Mouse (Mus musculus): Measurements from ENCODE around the gene Grem2. TPM values are rescaled to one million over a fixed set of nuclear protein-coding genes. Genes with fewer than 3 reads are reported as not detected.

Gene Grem2
- polyA plus RNA-seq, 1 experiment from 2014 or later, result 0.45 TPM

- no peaks in the 10 kb centered on the region for H3K27me3 ChIP-seq
- H3K27ac ChIP-seq, result no peak overlapping the region
- H3K9ac ChIP-seq (replicated peaks), result no peak overlapping the region
- H3K4me3 ChIP-seq (replicated peaks), result no peak overlapping the region
- no peaks in the 10 kb centered on the region for H3K9me3 ChIP-seq
- H3K4me2 ChIP-seq, result no peak overlapping the region
- no peaks in the 10 kb centered on the region for H3K36me3 ChIP-seq
- no peak for ATAC-seq (ENCODE audit: insufficient number of reproducible peaks, insufficient read depth, low FRiP score, low TSS enrichment, low read depth)
- no peaks in the 10 kb centered on the region for H3K4me1 ChIP-seq (replicated peaks)
- 73% methylated on average over 14 of the region's 14 CpGs for WGBS
Measured at GRCm38 (mm10) chr1:174888684-174889405, 32.8 kb downstream of the Grem2 start.

- H3K9me3 ChIP-seq, result no peaks in the 10 kb centered on the region
- ATAC-seq (ENCODE audit: insufficient number of reproducible peaks, insufficient read depth, low FRiP score, low TSS enrichment, low read depth), result no peak
- no peak overlapping the region for H3K4me2 ChIP-seq
- H3K27me3 ChIP-seq, result no peaks in the 10 kb centered on the region
- 100% methylated on average over 1 of the region's 1 CpGs for WGBS
- H3K36me3 ChIP-seq, result no peaks in the 10 kb centered on the region
- H3K4me1 ChIP-seq (replicated peaks), result no peaks in the 10 kb centered on the region
- H3K4me3 ChIP-seq (replicated peaks), result no peak overlapping the region
- no peak overlapping the region for H3K9ac ChIP-seq (replicated peaks)
- no peak overlapping the region for H3K27ac ChIP-seq
Measured at GRCm38 (mm10) chr1:174888073-174888472, 33.5 kb downstream of the Grem2 start.

- Histone ChIP-seq H3K9ac (replicated peaks) (no peak overlapping the region), H3K4me1 (replicated peaks) (no peaks in the 10 kb centered on the region), H3K9me3 (no peaks in the 10 kb centered on the region), H3K36me3 (no peaks in the 10 kb centered on the region), H3K27ac (no peak overlapping the region), H3K4me2 (no peak overlapping the region), H3K4me3 (replicated peaks) (no peak overlapping the region), H3K27me3 (no peaks in the 10 kb centered on the region)
- no peak for ATAC-seq (ENCODE audit: insufficient number of reproducible peaks, insufficient read depth, low FRiP score, low TSS enrichment, low read depth)
- WGBS, result 54% methylated on average over 1 of the region's 1 CpGs
Measured at GRCm38 (mm10) chr1:174882496-174882895, 39.1 kb downstream of the Grem2 start.

GRCm38 (mm10) chr1:174875173-174875572, 46.4 kb downstream of the Grem2 start:
- Histone ChIP-seq H3K36me3 (no peaks in the 10 kb centered on the region), H3K27ac (no peak overlapping the region), H3K4me3 (replicated peaks) (no peak overlapping the region), H3K4me1 (replicated peaks) (no peaks in the 10 kb centered on the region), H3K9ac (replicated peaks) (no peak overlapping the region), H3K9me3 (no peaks in the 10 kb centered on the region), H3K4me2 (no peak overlapping the region), H3K27me3 (no peaks in the 10 kb centered on the region)
- 76% methylated on average over 4 of the region's 4 CpGs for WGBS
- no peak for ATAC-seq (ENCODE audit: insufficient number of reproducible peaks, insufficient read depth, low FRiP score, low TSS enrichment, low read depth)

GRCm38 (mm10) chr1:174860407-174861118, 61.1 kb downstream of the Grem2 start:
- no peak overlapping the region for H3K4me2 ChIP-seq
- no peaks in the 10 kb centered on the region for H3K36me3 ChIP-seq
- 76% methylated on average over 10 of the region's 10 CpGs for WGBS
- H3K27ac ChIP-seq, result no peak overlapping the region
- no peaks in the 10 kb centered on the region for H3K4me1 ChIP-seq (replicated peaks)
- H3K9ac ChIP-seq (replicated peaks), result no peak overlapping the region
- no peak overlapping the region for H3K4me3 ChIP-seq (replicated peaks)
- H3K9me3 ChIP-seq, result no peaks in the 10 kb centered on the region
- no peak for ATAC-seq (ENCODE audit: insufficient number of reproducible peaks, insufficient read depth, low FRiP score, low TSS enrichment, low read depth)
- no peaks in the 10 kb centered on the region for H3K27me3 ChIP-seq

- Histone ChIP-seq H3K9ac (replicated peaks) (no peak overlapping the region), H3K36me3 (no peaks in the 10 kb centered on the region), H3K4me1 (replicated peaks) (no peaks in the 10 kb centered on the region), H3K27me3 (no peaks in the 10 kb centered on the region), H3K4me2 (no peak overlapping the region), H3K27ac (no peak overlapping the region), H3K4me3 (replicated peaks) (no peak overlapping the region), H3K9me3 (no peaks in the 10 kb centered on the region)
- WGBS, result 71% methylated on average over 2 of the region's 2 CpGs
- no peak for ATAC-seq (ENCODE audit: insufficient number of reproducible peaks, insufficient read depth, low FRiP score, low TSS enrichment, low read depth)
Measured at GRCm38 (mm10) chr1:174856188-174856587, 65.4 kb downstream of the Grem2 start.

GRCm38 (mm10) chr1:174844786-174845185, 76.8 kb downstream of the Grem2 start:
- H3K27me3 ChIP-seq, result no peaks in the 10 kb centered on the region
- 62% methylated on average over 6 of the region's 6 CpGs for WGBS
- no peak overlapping the region for H3K27ac ChIP-seq
- no peaks in the 10 kb centered on the region for H3K36me3 ChIP-seq
- no peaks in the 10 kb centered on the region for H3K9me3 ChIP-seq
- H3K4me1 ChIP-seq (replicated peaks), result no peaks in the 10 kb centered on the region
- H3K4me3 ChIP-seq (replicated peaks), result no peak overlapping the region
- no peak overlapping the region for H3K4me2 ChIP-seq
- ATAC-seq (ENCODE audit: insufficient number of reproducible peaks, insufficient read depth, low FRiP score, low TSS enrichment, low read depth), result no peak
- H3K9ac ChIP-seq (replicated peaks), result no peak overlapping the region

GRCm38 (mm10) chr1:174836861-174837260, 84.8 kb downstream of the Grem2 start:
- Histone ChIP-seq H3K36me3 (no peaks in the 10 kb centered on the region), H3K9me3 (0 out of 2 replicates have a peak, but pooled peaks cover 6% of the 10 kb centered on the region), H3K27ac (no peak overlapping the region), H3K4me1 (replicated peaks) (no peaks in the 10 kb centered on the region), H3K4me3 (replicated peaks) (no peak overlapping the region), H3K4me2 (no peak overlapping the region), H3K9ac (replicated peaks) (no peak overlapping the region), H3K27me3 (no peaks in the 10 kb centered on the region)
- WGBS, result 96% methylated on average over 23 of the region's 23 CpGs
- no peak for ATAC-seq (ENCODE audit: insufficient number of reproducible peaks, insufficient read depth, low FRiP score, low TSS enrichment, low read depth)

- H3K9me3 ChIP-seq, result no peaks in the 10 kb centered on the region
- no peak for ATAC-seq (ENCODE audit: insufficient number of reproducible peaks, insufficient read depth, low FRiP score, low TSS enrichment, low read depth)
- no peaks in the 10 kb centered on the region for H3K27me3 ChIP-seq
- H3K9ac ChIP-seq (replicated peaks), result no peak overlapping the region
- H3K27ac ChIP-seq, result no peak overlapping the region
- 44% methylated on average over 8 of the region's 8 CpGs for WGBS
- no peak overlapping the region for H3K4me3 ChIP-seq (replicated peaks)
- H3K4me2 ChIP-seq, result no peak overlapping the region
- no peaks in the 10 kb centered on the region for H3K4me1 ChIP-seq (replicated peaks)
- no peaks in the 10 kb centered on the region for H3K36me3 ChIP-seq
Measured at GRCm38 (mm10) chr1:174826562-174826961, 95.1 kb downstream of the Grem2 start.

GRCm38 (mm10) chr1:174811846-174812245, 109.8 kb downstream of the Grem2 start:
- WGBS, result 88% methylated on average over 4 of the region's 4 CpGs
- H3K36me3 ChIP-seq, result no peaks in the 10 kb centered on the region
- no peak for ATAC-seq (ENCODE audit: insufficient number of reproducible peaks, insufficient read depth, low FRiP score, low TSS enrichment, low read depth)

GRCm38 (mm10) chr1:174788617-174789016, 133.0 kb downstream of the Grem2 start:
- H3K9me3 ChIP-seq, result no peaks in the 10 kb centered on the region
- H3K27me3 ChIP-seq, result no peaks in the 10 kb centered on the region
- no peaks in the 10 kb centered on the region for H3K36me3 ChIP-seq
- H3K27ac ChIP-seq, result no peak overlapping the region
- 84% methylated on average over 2 of the region's 2 CpGs for WGBS
- no peak for ATAC-seq (ENCODE audit: insufficient number of reproducible peaks, insufficient read depth, low FRiP score, low TSS enrichment, low read depth)
- no peak overlapping the region for H3K4me2 ChIP-seq
- H3K4me1 ChIP-seq (replicated peaks), result no peaks in the 10 kb centered on the region
- H3K4me3 ChIP-seq (replicated peaks), result no peak overlapping the region
- H3K9ac ChIP-seq (replicated peaks), result no peak overlapping the region

More at GRCm38 (mm10) chr1:174811846-174812245, 109.8 kb downstream of the Grem2 start:
- Histone ChIP-seq H3K4me1 (replicated peaks) (no peaks in the 10 kb centered on the region), H3K9ac (replicated peaks) (no peak overlapping the region), H3K4me3 (replicated peaks) (no peak overlapping the region), H3K4me2 (no peak overlapping the region), H3K27me3 (no peaks in the 10 kb centered on the region), H3K27ac (no peak overlapping the region), H3K9me3 (no peaks in the 10 kb centered on the region)

Measured in limb, embryonic 12.5 days (tissue).